Mouse (Mus musculus) retina, postnatal 1 day (tissue): ENCODE data around the gene Snx29.
"Not testable (repeated sequence)": the region's sequence is repeated elsewhere in the genome, so short reads cannot be mapped to it uniquely, and the experiment has no call there.

Experiments used
- DNase-seq: peaks from one replicate; pipeline ENCODE4 v3.0.0-alpha.2; 2012

The Snx29 gene

DNA sequence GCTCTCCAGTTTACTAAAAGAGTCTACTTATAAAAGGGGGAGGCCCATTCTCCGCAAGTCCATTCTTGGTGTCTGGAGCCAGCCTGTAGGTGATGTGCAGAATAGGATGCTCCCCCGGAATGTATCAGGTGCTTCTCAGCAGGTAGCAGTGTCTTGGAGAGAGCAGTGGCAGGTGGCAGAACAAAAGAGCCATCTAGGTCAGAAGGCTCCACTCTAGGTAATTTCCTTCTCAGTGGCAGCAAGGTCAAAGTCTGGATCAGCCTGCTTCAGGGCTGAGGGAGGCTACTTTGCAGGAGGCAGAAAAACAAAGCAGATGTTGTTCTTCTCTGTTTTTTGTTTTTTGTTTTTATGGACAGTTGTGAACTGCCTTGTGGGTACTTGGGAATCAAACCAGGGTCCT, 37.9 kb downstream of the Snx29 start:
- not testable (repeated sequence) for DNase-seq

DNA sequence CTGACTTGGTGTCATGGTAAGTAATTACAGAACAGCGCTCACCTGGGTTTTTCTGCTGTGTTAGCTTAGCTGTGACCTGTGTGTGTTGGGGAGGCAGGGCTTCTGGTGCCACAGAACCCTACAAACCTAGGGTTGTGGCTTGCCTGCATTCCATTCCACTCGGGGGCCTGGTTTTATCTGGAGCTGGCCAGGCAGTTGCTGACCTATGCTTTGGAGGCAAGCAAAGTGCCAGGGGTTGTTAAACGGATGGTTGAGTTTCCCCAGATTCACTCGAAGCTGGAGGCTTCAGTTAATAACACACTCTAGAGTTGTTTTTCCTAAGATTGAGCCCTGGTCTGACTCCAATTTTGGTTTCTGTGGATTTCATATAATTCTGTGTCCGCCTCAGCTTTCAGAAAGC, 42.9 kb downstream of the Snx29 start:
- peak; percentile 55 for DNase-seq

DNA sequence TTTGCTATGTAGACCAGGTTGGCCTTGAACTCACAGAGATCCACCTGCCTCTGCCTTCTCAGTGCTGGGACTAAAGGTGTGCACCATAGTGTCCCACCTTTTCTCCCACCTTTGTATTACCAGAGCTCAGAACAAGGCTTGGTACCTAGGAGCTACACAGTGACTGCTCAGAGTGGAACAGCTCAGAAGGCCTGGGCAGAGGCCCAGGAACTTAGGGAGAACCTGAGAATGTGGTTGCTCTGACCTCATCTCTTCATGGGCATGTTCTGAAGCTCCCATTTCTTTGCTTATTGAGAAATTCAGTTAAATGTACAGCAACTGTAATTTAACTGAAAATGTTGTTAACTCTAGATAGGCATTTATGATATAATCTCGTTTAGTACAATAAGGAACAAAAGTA, 44.1 kb downstream of the Snx29 start:
- no peak for DNase-seq

DNA sequence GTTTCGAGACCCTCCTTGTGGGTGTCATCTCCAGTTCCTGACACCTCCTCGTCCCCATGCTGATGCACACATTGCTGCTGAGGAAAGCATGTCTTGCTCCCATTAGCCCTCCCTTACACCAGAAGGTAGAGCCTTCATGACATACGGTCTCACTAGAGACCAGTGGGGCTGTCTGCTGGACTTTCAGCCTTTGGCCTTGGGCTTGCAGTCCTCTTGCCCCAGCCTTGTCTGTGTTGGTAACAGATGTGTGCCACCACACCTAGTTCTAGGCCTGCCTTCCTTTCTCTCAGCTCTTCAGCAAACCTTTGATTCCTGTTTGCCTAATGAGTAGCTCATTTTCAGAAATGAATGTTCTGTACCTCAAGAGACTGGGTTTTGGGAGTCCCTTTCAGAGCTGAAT, 45.7 kb downstream of the Snx29 start:
- DNase-seq: no peak

DNA sequence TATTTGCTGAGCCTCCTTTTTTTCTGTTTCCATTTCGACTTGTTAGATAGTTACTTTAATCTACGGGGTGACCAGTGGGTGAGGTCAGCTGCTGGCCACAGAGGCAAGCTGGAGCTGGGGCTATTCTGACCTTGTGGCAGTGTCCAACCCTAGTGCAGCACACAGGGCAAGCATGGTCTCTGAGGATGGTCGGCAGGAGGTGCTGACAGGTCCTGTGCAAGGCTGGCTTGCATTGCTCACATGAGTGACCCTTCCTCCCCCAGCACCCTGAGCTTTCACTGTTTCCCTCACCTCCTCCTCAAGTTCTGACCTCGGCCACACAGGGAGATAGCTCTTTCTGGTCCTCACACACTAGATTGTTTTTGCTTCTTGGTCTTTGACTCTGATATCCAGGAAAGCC, 46.5 kb downstream of the Snx29 start:
- DNase-seq: no peak

DNA sequence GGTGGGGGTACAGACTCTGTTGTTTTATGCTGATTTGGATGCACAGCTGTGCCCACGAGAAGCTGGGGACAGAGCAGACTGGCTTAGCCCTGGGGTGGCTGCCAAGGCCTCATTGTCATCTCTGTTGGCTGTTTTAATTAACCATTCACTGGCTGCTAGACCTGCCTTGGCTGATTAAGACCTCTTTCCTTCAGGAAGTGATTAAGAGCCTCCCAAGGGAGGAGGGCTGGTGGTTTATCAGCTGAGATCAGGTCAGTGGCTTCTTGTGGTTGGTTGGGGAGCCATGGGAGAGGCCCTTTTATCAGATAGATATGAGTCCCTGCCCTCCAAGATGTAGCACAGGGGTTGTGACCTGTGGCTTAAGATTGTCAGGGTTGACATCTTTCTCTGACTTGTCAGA, 46.9 kb downstream of the Snx29 start:
- DNase-seq: peak; percentile 80

DNA sequence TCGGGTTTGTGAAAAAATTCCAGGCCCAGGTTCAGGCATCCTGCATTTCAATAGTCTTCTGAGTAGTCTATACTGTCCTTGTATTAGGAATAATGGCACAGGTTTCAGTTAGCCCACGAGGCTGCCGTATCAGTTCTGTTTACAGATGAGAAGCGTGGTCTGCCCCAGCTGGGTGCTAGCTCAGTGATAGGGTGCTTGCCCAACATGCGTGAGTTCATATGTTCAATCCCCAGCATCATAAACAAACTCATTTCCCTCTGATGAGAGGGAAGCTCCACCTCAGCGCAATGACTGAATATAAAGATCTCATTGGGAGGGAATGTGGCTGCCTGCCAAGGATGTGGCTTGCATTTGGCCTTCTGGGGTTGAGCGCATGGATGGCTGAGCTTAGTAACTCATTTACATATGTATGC, 47.4 kb downstream of the Snx29 start:
- peak; percentile 90 for DNase-seq

DNA sequence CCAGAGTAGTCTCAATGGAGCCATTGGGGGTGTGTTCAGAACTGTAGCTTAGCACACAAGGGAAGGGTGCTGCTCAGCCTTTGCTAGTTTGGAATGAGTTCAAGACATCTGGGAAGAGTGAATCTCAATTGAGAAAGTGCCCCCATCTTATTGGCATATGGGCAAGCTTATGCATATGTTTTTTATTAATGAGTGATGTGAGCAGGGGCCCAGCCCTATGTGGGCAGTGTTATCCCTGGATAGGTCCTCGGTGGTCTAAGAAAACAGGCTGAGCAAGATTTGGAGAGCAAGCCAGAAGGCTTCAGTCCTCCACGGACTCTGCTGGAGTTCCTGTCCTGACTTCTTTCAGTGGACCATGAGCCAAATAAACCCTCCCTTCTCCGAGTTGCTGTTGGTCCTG, 56.6 kb downstream of the Snx29 start:
- DNase-seq: no peak

DNA sequence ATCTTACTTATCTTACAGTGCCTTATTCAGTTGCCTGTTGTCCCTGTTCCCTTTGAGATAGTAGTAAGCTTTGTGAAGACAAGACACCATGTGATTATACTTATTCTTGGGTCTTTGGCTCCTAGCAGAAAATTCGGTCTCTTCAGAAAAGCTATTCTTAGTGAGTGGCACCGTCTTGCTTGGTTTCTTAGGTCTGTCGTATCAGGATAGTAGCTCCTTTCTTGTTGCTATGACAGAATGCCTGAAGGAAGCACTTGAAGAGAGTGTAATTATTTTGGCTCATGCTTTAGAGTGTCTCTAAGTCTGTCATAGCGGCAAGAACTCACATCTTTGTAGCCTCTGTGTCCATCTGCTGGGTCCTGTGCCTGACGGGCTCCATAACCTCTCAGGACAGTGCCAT, 57.3 kb downstream of the Snx29 start:
- no peak for DNase-seq

DNA sequence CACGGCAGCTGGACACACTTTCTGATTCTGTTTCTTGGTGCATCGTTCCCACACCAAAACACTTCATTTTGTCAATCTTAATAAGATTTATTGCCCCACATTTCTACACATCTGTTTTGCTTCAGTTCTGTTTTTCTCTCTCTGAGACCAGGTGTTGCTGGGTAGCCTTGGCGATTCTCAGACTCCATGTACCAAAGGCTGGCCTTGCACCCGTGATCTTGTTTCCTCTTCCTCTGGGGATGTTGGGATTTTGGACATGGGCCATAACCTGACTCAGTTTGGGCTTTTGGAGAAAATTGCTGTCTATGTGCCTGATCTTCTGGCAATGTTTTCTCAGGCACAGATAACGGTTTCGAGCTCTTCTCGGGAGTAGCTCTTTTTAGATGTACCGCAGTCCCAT, 58.2 kb downstream of the Snx29 start:
- no peak for DNase-seq

DNA sequence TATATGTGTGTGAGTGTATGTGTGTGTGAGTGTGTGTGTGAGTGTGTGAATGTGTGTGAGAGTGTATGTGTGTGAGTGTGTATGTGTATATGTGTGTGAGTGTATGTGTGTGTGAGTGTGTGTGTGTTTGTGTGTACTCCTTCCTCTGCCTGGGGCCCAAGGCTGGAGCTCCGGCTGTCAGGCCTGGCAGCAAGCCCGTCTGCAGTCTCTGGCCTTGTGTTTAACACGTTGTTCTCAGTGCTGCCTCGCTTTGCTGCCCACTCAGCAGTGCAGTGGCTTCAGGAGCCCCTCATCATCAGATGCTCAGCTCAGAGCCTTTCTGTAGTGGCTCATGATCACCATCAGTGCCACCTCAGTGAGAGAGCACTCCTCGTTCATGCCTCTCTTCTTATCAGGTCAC, 61.7 kb downstream of the Snx29 start:
- no peak for DNase-seq

DNA sequence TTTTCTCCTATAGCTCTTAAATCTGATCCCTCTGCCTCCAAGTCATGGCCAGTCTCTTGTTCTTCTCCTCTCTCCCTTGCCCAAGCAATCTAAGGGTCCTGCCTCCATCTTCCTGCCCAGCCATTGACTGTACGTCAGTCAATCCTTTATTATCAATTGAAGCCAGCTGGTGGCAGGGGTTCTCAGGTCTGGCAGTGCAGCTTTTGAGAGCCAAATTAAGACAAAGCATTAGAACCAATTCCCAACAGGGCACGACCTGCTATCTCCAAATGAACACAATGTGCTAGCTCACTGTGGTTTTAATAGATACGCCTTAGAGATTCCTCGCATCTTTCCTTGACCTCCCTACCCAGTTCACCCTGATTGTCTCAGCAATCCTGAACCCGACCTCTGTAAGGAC, 62.4 kb downstream of the Snx29 start:
- no peak for DNase-seq

DNA sequence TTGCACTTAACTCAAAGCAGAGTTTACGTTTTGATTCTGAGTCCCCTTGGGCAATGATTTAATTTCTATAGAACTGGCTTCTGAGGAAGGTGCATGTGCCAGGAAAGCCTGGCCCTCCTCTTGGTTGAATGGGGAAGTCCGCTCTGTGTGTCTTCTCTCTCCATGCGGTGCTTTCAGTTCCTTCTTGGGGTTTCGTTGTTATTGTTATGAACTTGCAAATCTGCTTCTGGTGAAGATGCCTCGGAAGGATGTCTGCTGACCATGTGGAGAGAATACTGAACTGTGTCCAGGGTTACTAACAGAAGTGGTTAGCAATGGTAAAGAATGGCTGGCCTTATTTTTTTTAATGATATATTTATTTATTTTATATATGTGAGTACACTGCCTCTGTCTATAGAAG, 63.1 kb downstream of the Snx29 start:
- DNase-seq: no peak

DNA sequence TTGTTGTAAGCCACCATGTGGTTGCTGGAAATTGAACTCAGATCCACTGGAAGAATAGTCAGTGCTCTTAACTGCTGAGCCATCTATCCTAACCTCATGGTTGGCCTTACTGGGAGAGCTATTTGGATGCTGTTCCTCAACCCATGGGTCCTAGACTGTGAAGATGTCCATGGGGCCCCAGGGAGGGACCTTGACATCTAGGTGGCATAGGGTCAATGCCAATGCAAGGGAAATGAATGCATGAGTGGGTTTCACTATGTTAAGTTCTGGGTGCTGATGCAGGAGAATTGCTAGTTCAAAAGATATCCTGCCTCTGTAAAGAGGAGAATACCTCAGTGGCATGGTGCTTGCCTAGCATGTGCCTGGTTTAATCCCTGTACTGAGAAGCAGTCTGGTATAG, 63.5 kb downstream of the Snx29 start:
- no peak for DNase-seq

DNA sequence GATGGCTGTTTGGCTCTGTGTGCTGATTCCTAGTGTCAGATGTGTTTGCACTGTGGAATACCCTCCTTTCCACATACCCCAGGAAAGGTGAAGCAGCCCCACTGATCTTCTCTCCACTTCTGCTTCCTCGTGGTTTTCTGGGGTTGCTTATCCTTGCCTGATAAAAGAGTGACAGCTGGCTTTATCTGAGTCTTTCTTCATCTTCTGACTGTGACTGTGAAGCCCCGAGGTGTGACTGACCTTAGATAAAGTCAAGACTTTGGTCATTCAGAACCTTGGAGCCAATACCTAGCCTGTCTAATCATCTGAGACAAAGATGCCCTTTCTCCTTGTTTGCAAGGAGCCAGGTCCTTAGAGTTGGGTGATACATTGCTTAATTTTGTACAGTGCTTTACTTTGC, 65.4 kb downstream of the Snx29 start:
- DNase-seq: no peak

DNA sequence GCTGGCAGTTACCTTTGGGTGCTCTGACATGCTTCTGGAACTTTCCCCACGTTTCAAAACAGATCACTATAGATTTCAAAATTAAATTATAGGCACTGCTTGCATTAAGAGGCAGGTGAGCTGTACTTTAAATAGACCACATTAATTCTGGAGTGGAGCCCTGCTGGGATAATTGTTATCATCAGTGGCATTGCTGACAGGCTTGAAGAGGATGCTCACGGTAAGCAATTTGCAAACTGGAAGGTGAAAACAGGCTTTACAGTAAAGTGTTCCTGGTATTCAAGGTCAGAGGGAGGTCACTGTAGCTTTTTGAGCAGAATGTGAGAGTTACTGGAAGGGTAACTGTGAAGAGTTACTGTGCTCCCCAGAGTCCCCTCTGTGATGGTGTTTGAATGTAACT, 66.6 kb downstream of the Snx29 start:
- DNase-seq: no peak

DNA sequence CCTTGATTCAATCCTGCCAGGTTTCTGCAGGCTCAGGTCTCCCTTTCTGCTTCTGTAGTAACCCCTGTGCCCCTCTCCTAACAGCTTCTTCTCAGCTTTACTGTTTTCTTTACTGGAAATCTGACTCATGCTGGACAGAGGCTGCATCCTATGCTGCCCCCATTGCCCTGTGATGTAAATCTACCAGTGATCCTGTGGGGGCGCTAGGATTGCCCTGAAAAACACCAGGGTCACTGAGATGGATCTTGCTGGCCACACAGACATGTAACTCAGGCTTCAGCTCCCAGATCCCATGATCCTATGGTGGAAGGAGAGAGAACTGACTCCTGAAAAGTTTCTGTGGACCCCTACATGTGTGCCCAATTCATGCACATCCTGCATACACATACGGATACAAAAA, 73.9 kb downstream of the Snx29 start:
- DNase-seq: no peak

DNA sequence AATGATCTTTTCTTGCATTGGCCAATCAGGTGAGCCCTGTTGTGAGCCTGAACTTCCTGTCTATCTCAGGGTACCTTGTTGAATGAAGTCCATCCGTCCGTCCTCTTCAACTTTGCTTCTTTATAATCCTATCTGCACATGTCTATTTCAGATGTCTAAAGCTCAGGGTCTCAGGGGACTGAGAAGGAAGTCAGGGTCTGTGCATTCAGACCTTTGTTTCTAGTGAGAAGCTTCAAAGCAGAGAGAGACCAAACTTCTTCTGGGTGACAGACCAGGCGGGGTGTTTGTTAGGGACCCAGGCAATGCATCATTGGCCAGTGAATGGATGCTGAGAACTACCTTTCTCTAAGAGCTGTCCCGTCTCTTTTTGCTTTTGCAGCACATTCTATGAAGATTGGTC, 76.7 kb downstream of the Snx29 start:
- no peak for DNase-seq

DNA sequence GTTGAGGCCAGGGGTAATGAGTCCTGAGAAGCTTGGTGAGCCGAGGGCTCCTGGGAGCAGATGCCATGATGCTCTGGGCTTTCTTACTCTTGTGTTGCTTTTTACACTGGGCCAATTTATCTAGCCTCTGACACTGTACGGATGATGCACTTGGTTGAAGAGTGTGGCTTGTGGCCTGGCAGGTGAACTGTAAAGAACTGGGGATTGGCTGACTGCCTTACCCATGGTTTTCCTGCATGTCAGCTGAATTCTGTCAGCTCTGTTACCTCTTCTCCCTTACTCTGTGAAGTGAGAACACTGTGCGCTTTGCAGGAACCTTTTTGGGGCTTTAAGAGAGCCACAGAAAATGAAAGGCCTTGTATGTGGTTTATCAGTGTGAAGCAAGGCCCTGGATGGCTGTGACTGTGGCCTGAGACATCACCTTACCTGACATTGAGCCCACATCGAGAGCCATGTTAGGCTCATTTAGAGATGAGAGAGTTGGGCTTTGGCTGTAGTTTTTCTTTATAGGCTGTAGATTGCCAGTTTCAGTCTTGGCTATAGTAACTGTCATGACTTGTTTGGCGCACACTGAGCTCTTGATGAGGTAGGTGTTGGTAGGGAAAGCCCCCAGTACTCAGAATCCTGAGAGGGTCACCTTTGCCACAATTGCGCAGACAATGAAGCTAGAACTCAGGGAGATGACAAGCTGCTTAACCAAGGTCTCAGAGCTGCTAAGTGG, 77.3 kb downstream of the Snx29 start:
- no peak for DNase-seq

DNA sequence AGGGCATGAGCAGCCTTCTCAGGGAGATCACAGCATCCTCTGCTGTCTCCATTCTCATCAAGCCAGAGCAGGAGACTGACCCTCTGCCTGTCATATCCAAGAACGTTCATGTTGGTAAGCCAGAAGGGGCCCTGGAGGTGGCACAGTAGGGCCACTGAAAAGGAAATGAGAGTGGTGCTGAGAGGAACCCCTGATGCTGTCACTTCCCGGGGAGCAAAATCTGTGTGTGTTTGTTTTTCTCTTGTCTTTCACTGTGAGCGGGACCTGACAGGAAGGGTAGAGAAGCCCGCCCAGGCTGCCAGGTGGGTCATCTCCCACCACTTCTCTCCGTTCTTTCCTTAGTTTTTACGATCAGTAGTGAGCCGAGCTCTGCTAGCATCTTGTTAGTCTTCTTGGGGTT, 78.2 kb downstream of the Snx29 start:
- DNase-seq: no peak

DNA sequence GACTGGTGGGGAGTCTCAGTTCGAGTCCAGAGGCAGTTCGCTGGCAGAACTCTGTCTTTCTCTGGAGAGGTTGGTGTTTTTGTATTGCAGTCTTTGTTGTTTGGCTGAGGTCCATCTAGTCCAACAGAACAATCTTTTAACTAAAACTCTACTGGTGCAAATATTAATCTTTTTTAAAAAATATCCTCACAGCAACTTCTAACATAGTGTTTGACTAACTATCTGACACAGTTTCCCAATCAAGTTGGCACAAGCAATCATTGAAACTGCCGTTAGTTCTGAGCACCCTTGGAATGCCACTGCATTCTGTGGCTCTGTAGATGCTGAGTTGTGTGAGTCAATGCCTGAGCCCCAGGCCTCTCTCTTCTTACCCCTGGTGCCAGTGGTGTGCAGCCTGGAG, 82.5 kb downstream of the Snx29 start:
- DNase-seq: no peak

DNA sequence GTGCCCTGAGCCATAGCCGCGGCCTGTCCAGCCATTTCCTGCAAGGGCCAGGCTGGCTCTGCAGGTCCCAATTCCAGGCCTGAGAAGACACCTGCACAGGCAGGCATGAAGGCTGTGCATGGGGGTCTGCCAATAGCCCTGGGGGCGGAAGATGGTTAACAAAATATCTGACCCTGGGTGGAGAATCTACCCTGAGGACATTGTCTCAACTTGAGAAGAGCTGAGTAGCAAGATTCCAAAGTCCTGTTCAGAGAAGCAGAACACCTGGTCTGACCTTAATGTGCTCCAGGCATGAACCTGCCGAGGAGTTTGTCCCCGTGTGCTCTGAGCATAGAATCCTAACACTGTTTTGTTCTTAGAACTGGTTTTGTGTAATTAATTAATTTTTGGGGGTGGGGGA, 83.5 kb downstream of the Snx29 start:
- no peak for DNase-seq

DNA sequence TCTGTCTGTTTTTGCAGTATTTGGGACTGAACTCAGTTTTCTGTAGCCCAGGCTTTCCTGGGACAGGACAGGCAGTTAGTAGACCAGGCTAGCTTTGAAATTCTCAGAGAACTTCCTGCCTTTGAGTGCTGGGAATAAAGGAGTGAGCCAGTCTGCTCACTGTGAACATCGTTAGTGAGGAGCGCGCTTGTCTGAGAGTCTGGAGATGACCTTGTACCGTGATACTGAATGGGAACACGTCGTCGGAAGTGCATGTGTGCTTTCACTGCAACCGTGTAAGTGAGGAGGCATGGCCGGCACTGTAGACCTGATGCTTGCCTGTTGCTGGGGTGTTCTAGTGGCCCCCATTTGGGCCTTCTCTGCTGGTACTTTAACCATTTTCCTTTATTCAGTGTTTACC, 83.9 kb downstream of the Snx29 start:
- no peak for DNase-seq

DNA sequence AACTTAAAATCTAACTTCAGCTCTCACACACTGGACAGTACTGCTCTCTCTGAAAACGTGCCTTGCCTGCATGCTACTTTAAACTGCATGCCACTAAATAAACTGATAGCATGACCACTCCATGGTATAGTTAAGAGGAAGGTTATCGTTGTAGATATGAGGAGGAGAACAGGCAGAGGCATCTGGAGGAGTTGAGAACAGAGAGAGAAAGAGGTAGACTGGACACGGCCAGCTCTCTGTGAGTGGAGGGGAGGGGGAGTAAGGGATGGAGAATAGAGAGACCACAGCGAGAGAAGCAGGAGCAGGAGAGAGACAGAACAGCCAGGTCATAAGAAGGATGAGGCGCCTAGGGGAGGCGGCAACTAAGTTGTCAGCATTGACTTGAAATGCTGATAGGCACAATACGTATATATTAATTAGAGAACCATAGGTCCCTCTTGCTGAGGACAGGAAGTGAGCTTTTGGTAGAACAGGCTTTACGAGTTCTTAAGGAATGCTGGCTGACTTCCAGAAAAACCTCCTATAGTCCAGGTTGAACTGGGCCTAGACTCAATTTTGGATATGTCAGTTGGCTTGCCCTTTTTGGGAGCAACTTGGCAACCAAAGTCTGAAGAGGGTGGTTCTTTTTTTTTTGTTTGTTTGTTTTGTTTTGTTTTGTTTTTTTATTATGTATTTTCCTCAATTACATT, 85.4 kb downstream of the Snx29 start:
- no peak for DNase-seq

DNA sequence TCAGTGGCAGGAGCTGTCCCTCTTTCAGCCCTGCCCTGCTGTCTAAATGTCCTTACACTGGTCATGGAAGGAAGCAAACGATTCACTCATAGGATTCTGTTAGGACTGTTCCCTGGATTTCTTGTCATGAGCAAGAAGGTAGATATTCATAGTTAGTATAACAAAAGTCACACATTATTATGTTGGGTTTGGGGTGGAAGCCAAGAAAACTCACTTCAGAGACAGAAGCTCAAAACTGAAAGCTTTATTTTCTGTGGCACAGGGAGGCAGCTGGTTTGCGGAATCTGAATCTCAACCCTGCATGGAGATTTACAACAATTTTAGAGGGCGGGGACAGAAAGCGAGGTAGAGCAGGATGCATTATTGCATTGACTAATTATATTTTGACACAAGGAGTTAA, 86.0 kb downstream of the Snx29 start:
- DNase-seq: no peak
